Mouse (Mus musculus) ES-Bruce4 (cell line): ENCODE results near the gene 1110002E22Rik.

Source experiments
- CTCF ChIP-seq: IDR thresholded peaks from one replicate; pipeline ENCODE4 v1.8.1; 2011; ENCODE audit warnings: low read depth, low read length
- EP300 ChIP-seq: IDR thresholded peaks from 2 replicates; pipeline ENCODE4 v1.6.1; 2011; ENCODE audit warnings: low read depth, low read length; ENCODE audit not compliant: insufficient read depth
- POLR2A ChIP-seq: IDR thresholded peaks from one replicate; pipeline ENCODE4 v1.8.1; 2011; ENCODE audit warnings: low read length; ENCODE audit not compliant: insufficient read depth

GRCm38 (mm10) chr3:138105056-138105455 is 40.2 kb downstream of the 1110002E22Rik start:
- TF ChIP-seq POLR2A (no peak), EP300 (no peak), CTCF (no peak)
